Mouse (Mus musculus) CD4-positive, CD25-positive, alpha-beta regulatory T cell, adult 2 months (primary cell): ENCODE measurements around the gene Trio.

ENCODE experiments used
- DNase-seq: peaks from one replicate; pipeline ENCODE4 v3.0.0-alpha.2; 2012; ENCODE audit warnings: low read depth, low spot score

Gene Trio

DNA sequence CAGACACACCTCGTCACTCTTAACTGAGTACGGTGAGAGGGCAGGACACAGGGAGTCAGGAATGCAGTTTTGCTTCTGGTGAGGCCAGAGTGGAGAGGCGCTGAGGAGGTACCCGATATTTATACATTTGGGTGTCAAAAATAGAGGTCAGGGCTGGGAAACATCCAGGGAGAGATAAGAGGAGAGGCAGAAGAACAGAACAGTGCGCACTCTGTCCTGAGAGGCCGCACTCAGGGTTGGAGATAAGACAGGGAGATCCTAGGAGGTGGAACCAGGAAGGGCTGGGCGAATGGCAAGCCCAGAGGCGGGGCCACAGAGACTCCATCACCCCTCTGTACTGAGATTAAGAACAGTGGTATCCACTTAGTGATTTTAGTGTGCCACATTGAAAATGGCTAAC, 185.1 kb downstream of the Trio start:
- no peak for DNase-seq

DNA sequence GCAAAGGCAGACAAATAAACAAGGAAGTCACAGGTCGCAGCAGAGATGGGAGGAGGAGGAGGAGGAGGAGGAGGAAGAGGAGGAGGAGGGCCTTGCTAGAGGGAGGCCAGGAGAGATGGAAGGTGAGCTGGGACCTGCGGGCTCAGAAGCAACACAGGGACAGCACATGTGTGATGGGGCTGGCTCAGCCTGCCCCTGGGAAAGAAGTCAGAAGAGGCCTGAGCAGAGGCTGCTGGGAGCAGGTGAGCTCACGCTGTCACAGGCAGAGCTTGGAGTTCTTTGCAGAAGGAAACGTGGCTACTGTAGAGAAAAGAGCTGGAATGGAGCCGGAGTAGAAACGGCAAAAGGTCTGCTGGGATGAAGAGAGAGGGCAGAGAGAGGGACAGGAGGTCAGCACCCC, 185.5 kb downstream of the Trio start:
- no peak for DNase-seq

DNA sequence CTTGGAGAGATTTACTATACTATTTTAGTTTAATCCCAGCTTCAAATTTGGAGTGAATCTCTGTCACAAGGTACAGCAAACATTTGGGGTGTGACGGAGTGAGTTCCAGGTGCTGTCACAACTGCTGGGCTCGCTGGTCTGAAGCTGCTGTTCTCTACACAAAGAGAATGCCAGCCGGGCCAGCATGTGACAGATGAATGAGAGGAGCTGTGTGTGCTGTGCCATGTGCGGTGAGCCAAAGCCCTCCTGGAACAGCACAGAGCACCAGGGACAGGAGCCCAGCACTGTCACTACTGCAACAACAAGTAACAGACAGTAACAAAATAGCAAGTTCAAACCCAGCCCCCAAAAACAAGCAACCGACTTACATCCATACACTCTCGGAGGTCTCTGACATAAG, 194.0 kb downstream of the Trio start:
- no peak for DNase-seq

DNA sequence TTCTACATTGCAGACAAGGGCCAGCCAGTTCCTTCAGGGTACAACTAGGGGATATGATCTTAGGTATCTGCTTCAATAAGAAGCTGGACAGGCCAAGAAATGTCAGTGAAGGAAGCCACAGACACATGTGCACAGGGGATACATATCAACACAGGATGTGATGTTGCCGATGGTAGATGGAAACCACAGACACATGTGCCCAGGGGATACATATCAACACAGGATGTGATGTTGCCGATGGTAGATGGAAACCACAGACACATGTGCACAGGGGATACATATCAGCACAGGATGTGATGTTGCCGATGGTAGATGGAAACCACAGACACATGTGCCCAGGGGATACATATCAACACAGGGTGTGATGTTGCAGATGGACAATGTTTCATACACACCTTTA, 197.8 kb downstream of the Trio start:
- DNase-seq, result peak; percentile 85

DNA sequence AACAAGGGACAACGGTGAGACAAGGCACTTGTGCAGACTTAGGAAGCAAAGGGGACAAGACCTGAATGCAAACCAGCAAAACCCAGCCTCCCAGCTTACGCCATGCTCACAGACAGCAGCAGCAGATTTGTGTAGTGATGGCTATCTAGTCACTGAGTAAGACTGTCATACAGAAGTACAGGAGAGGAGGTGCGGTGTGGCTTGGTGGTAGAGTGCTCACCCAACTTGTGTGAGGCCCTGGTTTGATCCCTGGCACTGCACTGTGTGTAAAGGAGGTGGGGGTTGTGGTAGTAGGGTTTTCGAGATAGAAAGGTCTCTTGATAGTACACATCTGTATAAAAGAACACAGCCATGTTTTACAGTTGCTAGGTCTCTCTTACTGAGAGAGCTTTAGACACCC, 198.8 kb downstream of the Trio start:
- DNase-seq, result peak; percentile 60

DNA sequence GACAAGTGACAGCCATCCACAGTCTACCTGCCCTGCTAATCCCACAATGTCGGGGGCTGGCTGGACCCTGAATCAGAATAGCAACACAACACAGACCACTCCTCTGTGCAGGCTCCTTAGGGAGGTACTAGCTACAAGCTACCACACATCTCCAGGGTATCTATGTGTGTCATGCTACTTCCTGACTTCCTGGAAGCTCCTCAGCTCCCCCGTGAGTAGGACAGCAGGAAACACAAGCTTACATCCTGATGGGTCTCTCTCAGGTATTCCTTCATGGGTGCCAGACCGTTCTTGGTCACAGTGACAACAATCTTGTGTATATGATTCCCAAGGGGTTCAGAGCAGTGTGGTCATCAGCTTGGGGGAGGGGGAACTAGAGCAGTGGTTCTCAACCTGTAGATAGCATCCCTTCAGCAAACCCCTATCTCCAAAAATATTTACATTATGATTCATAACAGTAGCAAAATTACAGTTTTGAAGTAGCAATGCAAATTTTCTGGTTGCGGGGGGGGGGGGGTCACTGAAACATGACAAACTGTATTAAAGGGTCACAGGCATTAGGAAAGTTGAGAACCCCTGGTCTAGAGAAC, 199.5 kb downstream of the Trio start:
- peak; percentile 60 for DNase-seq

DNA sequence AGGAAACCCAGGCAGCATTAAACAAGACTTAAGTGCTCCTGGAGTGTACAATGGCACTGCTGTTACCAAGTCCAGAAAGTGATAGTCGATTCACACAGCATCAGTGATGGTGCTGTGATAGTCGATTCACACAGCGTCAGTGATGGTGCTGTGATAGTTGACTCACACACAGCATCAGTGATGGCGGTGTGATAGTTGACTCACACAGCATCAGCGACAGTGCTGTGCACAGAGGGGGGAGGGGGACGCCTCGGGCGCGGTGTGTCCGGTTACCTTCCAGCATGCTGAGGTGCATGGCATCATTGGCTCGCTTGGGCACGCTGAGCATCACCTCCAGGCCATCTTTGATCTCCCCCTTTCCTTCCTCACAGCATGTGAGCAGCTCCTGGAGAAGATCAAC, 200.3 kb downstream of the Trio start:
- DNase-seq, result peak; percentile 70

DNA sequence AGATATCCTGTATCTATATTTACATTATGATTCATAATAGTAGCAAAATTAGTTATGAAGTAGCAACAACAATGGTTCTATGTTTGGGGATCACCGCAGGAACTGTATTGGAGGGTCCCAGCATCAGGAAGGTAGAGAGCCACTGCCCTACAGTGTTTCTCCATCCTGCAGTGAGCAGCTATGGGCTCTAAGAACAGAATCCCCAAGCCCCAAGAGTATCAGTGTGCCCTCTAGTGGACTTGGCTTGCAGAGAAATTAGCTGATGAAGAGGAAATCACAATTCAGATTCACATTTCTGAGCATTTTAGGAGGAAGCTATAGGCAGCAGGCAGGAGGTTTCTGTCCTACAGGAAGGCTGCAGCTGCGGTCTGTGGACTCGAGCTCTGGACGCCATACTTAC, 202.1 kb downstream of the Trio start:
- peak; percentile 71 for DNase-seq

DNA sequence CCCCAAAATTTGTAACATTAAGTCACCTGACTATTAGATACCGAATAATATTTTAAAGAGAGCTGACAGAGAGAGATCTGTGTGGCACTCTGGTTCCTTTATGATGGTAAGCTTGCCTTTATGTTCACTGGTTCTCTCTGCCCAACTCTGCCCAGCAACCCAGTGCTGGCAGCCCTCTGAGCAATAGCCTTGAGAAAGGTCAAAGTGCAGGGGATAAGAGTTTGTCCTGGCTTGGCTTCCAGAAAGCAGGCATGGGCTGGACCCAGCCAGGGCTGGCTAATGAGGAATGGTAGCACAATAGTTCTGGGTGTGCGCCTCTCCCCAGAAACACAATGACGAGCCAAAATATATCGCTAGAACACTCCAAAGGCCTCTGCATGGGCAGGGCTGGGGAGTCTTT, 203.2 kb downstream of the Trio start:
- DNase-seq, result no peak

DNA sequence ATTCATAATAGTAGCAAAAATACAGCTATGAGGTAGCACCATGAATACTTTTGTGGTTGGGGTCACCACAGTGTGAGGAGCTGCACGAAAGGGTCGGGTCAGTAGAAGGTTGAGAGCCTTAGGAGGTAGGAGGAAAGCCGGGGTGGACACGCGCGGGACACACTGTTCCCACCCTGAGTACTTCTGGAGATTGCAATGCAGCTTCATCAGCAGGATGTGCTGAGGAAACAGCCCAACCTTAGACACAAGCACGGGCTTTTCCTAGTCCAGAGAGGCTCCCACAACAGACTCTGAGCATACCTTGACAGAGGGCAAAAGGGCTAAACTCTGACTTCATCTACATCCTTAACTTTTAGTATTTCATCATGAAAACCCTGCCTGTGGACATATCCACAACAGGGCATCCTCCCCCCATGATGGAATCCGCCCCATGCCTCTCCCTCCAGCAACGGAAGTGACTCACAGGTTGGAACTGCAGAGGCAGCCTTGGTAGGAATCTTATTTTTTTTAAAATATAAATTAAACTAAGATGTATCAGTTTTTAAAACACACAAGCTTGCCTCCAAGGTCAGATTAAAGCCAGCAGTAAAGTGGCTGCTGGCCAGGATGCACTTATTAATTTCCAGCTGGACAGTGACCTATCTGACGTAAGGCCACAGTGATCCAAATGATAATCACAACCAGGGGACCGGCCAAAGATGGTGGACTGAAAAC, 203.8 kb downstream of the Trio start:
- no peak for DNase-seq

DNA sequence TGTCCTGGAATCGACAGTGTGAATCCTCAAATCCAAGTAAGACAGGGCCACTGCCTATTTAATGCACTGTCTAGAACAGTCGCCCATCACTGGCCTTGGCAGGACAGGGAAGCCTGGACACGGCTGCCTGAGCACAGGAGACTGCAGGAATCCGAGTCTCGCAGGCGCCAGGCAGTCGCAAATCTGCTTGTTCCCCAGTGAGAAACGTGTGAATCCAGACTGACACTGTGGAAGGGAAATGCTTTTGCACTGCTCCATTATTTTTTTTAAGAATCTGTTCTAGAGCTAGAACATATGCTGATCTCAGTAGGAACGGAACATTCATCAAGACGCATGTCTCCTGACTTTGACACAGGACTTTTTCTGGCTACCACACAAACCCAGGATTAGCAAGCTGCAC, 208.6 kb downstream of the Trio start:
- no peak for DNase-seq

DNA sequence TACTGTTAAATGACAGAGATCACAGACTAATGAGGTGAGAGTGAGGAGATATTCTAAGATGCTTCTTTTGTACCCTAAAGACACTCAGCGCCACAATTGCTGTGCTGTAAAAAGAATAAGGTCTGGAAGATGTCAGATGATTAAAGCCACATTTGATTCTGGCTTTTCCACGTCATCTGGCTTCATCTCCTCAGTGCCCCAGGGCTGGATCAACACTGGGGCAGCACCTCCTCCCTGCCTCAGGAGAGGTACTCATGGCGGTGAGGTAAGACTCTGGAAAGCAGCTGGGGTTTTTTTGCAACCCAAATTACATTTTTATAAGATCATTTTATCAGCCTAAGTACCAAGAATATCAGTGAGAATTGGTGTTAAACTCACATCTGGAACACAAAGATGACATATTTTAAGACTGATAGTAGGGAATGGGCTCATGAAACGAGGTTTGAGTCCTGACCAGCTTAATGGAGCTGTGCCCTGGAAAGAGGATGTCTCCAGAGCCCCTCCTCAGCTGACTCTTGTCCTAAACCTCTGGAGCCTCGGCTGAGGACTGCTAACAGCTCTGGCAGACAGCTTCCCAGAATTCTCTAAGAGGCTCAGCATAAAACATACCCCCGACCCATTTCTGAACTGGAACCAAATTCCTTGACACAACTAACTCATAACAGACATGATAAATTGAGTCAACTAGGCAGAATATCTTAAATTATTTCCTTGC, 210.8 kb downstream of the Trio start:
- DNase-seq, result no peak

DNA sequence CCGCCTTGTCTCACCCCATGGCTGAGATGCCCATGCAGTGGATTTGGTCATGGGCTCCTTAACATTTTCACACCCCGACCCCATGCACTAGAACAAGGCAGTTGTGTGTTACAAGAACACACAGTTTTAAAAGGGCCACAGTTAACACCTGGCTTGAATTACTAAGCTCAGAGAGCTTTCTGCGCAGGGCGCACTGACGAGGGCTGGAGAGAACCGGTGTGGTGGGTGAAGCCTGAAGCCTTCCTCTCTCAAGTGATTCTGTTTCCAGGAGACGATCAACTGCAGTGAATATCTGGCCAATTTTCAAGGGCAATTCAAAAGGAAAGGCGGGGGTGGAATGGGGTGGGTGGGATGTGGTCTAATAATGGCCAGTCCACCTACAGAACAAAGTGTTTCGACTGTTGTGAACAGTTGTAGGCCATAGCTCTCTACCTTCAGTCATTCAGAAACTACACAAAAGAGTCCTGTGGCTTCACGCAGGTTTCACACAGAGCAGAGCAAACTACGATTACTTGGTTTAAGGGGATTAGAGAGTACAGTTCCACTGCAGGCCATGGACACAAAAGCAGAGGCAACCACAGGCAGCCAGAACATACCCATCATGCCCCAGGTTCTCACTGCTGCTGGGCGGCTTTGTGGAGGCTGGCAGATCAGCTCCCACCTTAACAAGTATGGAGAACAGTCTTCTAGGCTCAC, 214.7 kb downstream of the Trio start:
- no peak for DNase-seq

DNA sequence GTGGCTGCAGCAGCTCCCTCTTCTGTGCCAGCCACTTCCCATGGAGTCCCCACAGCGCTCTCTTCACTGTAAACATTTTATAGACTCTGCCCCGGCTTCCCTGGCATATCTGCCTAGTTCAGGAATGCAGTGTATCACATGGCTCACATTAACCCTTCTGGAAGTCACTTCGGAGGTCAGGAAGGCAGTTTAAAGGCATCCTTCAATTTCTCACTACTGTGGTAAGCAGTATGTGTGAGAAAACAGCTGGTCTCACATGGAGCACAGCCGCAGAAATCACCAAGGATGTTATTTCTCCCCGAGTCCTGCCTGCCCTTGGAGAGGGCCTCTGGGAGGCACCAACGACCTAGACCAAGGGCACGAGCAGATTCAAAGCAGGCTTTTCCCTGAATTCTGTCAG, 215.4 kb downstream of the Trio start:
- no peak for DNase-seq

DNA sequence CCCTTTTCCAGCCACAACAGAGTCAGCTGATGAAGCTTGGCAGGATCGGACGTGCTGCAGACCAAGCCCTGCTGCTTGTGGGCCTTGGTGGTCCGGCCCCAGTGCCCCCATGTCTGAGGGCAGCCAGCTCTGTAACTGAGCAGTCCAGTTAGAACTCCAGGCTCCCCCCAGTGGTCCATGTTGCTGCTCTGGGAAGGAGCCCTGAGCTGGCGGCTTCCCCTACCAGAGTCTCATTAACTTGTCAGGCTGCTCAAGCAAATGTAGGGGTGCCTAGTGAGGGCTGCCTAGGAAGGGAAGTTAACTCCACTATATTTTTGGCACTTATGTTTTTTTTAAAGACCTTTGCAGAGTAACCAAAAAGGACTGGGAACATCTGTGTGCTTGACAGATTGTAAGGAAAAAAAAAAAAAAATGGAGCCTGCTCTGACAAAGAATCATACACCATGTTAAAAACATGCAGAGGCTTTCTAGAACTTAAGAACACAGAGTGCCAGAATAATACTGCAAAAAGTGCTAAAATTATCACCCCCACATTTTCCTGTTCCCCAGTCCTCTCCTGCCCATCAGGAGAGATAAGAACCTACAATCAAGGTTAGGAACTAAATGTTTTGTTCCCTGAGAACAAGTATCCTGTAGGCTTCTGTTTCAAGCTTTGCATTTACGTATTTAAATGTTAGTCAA, 216.9 kb downstream of the Trio start:
- DNase-seq, result no peak

DNA sequence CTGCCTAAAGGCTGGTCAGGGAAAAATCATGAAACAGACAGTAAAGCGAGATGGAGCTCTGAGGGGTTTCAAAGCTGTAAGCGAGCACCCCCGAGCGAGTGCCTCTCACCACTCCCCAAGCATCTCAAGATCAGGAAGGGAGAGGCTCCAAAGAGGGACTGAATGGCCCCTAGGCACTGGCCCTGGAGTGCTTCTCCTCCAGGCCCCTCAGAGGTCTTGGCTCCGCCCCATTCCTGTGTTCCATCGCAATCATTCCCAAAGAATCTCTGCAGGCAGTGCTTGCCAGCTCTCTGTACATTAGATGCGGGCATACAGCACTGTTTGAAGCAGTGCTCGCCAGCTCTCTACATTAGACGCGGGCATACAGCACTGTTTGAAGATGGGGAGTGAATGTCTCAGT, 219.4 kb downstream of the Trio start:
- DNase-seq, result no peak

DNA sequence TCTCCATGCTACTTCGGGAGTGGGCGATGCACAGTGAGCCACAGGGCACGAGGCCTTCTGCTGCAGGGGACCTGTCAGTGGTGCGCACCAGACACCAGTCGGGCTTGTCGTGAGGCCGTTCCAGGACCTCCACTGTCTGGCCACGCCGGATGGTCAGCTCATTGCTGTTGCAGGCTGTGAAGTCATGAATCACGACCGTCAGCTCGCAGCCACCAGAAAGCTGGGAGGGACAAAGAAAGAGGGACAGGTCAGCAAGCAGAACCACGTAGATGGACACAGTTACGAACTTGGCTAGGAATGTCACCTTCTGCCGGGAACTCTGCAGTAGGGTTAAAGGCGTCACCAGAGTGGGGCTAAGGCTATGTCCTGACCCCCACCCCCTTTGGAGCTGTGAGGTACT, 220.0 kb downstream of the Trio start:
- no peak for DNase-seq

DNA sequence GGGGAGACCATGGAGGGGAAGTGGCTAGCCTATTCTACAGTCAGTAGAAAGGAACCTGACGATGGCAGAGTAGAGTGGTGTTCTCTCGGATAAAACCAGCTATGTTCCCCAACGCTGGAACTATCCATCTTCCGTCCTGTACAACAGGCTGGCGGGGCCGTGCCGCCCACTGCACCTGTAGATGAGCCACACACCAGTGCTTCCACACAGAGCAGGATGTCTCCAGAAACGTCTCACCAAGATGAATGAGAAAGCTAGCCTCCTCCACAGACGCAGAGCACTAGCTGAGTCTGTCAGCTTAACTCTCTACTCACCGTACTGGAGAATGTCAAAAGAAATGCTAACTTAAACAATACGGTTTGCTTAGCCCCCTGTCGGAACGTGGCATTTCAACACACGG, 221.2 kb downstream of the Trio start:
- DNase-seq, result no peak

DNA sequence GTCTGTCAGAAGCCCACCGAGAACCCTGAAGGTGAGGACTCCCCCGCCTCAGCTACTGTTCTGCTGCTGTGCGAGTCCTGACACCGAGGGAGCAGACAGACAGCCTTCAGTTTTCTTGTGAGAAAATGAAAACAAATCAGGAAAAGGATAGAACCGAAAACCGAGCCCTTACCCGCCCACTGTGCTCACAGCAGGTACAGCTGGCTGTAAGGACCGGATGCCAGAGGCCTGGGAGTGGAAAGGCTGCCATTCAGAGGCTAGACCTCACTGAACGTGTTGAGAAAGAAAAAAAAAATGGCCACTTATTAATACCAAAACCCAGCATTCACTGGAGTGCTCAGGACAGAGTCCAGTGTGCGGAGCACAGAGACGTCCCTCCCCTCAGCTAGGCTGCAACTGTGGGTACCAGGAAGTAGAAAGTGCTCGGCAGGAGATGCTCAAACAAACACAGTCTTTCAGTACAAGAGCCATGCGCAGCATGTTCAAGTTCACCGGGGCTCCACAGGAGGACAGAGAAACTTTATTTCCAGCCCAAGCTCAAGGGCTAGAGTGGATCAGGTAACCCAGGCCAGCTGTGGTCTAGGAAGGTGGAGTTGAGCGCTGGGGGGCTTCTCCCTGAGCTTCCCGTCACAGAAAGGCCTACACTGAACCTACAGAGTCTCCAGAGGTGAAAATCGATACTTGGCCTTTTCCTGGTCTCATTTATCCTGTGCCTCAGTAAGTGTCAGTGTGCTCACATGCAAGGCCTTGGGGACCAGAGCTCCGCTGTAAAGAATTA, 221.9 kb downstream of the Trio start:
- DNase-seq, result peak; percentile 21

DNA sequence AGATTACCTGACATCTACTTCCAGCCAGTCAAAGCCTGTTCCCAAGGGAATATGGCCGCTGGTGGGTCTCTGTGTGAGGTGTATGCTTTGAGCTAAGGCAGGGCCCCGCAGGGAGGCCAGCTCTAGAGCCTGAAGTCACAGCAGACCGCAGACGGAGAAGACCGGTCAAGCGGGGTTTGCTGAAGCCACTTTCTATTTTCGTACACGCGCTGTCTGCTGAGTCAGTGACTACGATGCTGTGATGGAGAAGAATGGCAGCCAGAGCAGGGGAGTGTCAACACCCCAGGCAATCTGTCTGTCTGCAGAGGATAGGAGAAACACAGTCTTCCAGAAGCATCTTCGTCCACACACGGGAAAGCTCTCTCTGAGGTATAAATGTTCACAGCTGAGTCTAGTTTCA, 223.4 kb downstream of the Trio start:
- DNase-seq, result no peak

DNA sequence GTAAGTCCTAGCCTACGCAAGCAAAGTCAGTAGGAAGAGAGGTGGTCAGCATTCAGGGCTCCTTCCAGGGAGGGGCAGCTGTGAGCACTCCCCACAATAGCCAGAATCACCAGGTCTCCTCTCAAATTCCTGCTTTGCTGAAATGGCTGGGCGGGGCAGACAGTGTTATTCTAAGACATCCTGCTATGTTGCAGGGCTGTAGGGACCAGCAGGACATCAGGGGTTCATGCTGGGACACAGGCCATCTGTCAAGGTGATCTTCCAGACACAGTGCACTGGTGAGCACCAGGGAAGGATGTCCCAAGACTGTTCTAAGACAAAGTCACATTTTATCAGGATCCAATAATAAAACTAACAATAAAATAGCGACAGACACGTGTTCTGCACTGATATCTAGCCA, 224.5 kb downstream of the Trio start:
- no peak for DNase-seq
